Mouse (Mus musculus) urinary bladder, postnatal 4 days (tissue): ENCODE results near the gene Scn2a.
"Not testable (repeated sequence)": the region's sequence is repeated elsewhere in the genome, so short reads cannot be mapped to it uniquely, and the experiment has no call there.

Source experiments
- DNase-seq, 2 experiments: peaks; one replicate each; pipeline ENCODE4 v3.0.0; 2021 to 2022; ENCODE audit warnings: low spot score in 2 of 2

The Scn2a gene

DNA sequence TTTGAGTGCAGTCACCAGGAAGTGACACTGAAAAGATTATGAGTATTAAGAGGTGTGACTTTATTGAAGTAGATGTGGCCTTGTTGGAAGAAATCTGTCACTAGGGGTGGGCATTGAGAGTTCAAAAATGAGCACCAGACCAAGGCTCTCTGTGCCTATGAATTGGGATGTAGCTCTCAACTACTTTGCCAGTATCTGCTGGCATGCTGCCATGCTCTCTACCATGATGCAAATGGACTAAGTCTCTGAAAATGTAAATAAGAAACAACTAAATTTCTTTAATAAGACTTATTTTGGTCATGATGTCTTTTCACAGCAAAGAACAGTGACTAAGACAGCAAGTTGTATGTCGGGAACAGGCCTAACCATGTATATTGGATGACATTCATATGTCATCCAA lies 79.7 kb downstream of the Scn2a start:
- DNase-seq: no peak

DNA sequence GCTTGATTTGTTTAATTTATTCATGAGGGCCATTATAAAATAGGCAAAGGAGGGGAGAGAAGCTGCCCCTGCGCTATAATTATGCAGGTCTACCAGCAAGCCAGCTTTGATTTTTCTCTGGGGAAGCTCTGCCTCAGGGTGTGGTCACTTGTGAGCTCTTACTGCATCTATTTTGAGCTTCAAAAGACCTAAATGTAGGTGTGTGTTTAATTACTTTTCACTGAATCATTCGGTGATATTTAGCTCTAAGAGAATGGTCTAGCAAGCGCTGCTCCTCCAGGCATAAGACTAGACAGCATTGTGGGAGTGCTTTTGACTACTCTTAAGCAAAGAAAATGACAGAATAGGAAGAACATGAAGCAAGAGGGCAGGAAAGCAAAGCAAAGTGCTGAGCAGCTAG lies 80.6 kb downstream of the Scn2a start:
- no peak for DNase-seq

DNA sequence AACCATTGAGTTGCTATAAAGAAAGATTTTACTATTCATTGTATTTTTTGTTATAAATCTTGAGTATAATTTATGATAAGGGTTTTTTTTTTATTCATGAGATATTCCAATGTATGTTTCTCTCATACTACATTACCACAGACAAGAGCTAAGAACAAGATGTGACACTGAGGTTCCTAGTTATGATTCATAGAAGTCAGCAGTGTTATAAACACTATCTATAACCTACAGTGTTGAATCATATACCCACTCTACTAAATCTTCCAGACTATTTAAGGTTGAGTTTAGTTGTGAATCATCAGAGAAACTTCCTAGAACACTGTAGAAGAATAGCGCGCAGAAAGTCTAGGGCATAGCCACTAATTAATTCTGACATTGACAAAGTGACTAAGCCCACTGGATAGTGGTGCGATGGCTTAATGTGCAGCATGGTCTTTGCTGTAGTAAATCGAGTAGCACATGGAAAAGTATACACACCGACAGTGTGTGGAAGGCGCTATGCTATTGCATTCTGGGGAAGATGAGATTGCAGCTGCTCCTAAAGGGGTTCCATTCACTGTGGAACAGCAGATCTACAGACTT lies 101.7 kb downstream of the Scn2a start:
- DNase-seq: no peak

DNA sequence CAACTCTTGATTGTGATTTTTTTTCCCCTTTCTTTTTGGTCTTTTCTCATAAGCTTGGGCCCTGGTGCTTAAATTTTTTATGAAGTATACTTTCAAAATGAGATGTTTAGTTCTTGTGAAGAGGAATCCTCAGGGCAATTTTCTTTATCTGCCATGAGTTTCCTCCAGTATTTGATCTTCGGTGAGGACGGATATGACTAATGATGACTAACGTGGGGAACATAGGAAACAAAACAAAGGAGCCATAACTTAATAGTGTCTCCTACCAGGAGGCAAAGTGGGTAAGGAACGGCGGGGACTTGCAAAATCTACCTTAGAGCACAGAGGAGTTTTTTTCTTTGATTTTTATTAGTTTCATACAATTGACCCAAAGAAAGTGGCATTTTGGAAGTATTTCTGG lies 124.8 kb downstream of the Scn2a start:
- no peak for DNase-seq

DNA sequence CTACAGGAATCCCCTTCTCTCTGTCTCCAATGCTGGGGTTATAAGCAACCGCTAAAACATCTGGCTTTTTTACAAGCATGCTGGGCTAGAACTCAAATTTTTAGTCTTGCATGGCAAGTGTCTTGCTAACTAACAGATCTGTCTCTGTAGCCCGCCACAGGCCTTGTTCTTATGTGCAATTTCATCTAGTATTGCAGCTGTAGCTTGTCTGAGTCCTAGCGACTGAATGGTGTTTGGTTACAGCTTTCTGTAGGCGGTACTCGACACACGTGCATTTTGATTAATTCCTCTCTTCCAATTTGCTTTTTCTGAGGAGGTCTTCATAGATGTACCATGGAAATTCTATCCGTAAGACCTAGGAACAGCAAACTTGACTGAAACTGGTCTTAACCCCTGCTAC lies 161.9 kb downstream of the Scn2a start:
- DNase-seq: no peak

DNA sequence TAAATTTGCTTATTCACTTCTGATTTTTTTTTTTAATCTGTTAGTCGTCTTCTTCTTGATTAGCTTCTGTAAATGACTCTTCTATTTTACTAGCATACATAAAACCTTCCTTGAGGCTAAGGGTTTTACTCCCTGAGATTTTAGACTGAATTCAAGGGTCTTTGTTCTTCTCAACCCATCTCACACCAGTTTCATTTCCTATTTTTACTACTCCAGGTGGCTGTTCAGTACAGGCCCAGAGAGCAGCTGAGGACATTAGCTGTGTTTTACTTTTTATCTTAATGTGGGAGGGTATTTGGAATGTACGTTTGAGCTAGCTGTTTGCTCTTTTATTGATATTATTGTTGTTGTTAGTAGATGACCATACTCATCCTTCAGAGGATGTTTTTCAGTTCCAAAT lies 162.8 kb downstream of the Scn2a start:
- no peak for DNase-seq

DNA sequence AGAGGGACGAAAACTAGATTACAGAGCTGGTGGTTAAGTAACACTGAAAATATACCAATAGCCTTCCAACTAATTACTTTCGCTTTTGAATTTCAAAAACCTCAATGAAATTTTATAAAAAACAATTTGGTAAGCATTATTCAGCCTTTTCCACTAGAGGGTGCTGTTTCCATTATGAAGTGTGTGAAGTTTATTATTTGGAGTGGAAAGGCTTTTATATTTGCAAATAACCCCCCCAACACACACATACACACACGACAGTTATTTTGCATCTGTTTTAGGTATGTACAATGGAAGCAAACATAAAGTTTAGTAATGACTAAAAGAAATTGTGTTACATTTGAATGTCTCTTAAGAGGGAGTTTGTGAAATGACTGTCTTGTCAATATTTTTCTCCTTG lies 171.9 kb downstream of the Scn2a start:
- no peak for DNase-seq

DNA sequence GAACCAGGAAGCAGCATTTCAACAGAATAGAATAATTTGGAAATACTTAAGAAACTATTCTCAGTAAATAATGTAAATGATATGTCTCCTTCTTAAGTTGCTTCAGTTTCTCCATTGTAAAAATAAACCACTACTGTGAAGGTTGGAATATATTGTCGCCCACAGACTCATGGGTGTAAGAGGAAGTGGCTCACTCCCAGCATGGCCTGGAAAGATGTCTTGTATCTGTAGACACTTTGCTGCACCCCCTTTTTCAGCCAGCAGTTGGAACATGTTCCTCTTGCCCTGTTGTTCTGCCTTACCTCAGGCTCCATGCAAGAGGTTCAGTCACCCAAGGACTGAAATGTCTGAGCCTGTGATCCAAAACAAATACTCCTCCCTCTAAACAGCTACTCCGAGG lies 173.0 kb downstream of the Scn2a start:
- DNase-seq: no peak

DNA sequence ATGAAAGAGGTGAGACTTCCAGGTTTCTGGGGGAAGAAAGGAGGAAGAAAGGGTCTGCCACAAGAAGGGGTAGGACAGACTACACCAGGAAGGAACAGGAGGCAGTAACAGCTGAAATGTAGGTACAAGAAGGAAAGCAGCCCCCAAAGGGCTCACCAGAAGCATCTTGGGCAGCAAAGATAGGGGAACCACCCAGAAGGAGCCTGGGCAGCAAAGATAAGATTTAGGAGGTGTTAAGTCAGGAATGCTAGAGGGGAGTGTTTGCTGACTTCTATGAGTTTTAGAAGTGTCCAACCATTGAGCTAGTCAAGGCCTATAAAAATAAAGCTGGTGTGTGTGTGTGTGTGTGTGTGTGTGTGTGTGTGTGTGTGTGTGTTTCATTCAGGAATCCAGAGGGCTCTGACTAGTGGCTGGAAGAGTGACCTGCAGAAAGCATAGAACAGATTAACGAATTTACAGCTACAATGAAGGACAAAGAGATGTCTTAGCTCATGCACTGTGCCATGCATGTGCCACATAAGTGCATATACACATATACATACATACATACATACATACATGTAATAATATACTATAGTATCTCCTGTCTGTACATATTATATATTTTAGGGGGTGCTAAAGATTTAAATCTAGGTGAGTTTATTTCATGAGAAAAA lies 180.6 kb downstream of the Scn2a start:
- DNase-seq: no peak

DNA sequence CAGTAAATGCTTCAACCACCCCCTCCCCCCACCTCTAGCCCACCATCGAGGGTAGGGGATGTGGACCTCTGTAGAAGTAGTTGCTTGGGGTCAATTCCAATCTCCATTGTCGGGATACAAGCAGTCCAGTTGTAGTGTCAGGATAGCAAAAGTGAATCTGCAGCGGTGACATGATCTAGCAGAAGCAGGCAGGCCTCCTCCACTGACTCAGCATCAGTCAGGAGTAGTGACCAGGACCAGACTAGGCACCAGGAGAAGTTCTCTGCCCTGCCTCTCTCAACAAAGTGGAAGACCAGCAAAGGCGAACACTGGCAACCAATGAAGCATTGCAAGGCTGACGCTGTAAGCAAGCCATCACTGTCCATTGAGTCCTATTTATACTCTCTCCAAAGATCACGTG lies 186.0 kb downstream of the Scn2a start:
- DNase-seq: no peak

DNA sequence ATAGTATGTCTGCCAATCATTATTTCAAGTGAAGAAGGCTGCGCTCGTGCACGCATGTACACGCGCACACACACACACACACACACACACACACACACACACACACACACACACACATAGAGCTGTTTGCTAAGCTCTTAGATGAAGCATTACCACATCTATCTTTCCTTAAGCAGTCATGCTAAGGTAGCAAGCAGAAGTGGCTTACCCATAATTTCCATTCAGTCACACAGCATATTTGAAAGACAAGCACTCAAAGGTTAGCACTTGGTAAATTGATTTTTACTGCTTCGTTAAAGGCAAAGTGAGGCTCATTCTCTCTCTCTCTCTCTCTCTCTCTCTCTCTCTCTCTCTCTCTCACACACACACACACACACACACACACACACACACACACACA lies 190.6 kb downstream of the Scn2a start:
- DNase-seq: not testable (repeated sequence)
